Mouse (Mus musculus) embryonic fibroblast, embryonic 13.5 days (primary cell): ENCODE measurements around the gene Scnn1b. TPM values are rescaled to one million over a fixed set of nuclear protein-coding genes. Genes with fewer than 3 reads are reported as not detected.

Experiments
- H3K27ac ChIP-seq: 2 replicates; pipeline ENCODE4 v1.5.1; 2012; ENCODE audit warnings: low read length, control low read depth, inconsistent platforms; ENCODE audit not compliant: insufficient read depth
- H3K4me1 ChIP-seq: 2 replicates; pipeline ENCODE4 v1.6.1; 2011; ENCODE audit warnings: low read length; ENCODE audit not compliant: control insufficient read depth, insufficient read depth
- H3K4me3 ChIP-seq: 2 replicates; pipeline ENCODE4 v1.5.1; 2011; ENCODE audit warnings: mild to moderate bottlenecking, control low read depth, low read length; ENCODE audit not compliant: insufficient read depth
- CTCF ChIP-seq: IDR thresholded peaks from 2 replicates; pipeline ENCODE4 v1.5.1; 2011; ENCODE audit warnings: mild to moderate bottlenecking, control low read depth, low read length, moderate library complexity, borderline replicate concordance; ENCODE audit not compliant: insufficient read depth
- POLR2A ChIP-seq: IDR thresholded peaks from 2 replicates; pipeline ENCODE4 v1.6.1; 2011; ENCODE audit warnings: low read depth, mild to moderate bottlenecking, control low read depth, low read length, moderate library complexity
- polyA plus RNA-seq: library from polyadenylated mRNA; stranded (reverse); fragments of >200 nt; gene quantifications from 2 replicates; pipeline ENCODE4 v1.2.4, GENCODE M21; 2011; ENCODE audit warnings: low read depth; ENCODE audit not compliant: missing spikeins, insufficient read length

Scnn1b gene
- polyA plus RNA-seq, 1 experiment, result not detected

DNA sequence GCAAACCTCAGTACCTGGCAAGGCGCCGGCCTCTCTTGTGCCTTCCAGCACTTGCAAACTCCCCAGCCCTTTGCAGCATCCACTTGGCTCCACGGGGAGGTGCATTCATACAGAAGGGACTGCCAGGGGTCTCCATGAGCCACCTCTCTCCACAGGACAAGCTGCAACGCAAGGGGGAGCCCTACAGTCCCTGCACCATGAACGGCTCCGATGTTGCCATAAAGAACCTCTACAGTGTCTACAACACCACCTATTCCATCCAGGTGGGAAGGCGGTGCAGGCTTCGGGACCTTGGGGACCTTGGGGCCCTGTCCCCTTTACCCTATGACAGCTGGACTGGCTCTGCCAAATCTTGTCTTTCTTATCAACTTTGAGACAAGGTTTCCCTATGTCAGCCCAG lies 47.4 kb downstream of the Scnn1b start:
- Histone ChIP-seq H3K4me1 (no peaks in the 10 kb centered on the region), H3K4me3 (no peak overlapping the region), H3K27ac (no peak overlapping the region)
- no peak for TF ChIP-seq CTCF
- TF ChIP-seq POLR2A, result no peak

DNA sequence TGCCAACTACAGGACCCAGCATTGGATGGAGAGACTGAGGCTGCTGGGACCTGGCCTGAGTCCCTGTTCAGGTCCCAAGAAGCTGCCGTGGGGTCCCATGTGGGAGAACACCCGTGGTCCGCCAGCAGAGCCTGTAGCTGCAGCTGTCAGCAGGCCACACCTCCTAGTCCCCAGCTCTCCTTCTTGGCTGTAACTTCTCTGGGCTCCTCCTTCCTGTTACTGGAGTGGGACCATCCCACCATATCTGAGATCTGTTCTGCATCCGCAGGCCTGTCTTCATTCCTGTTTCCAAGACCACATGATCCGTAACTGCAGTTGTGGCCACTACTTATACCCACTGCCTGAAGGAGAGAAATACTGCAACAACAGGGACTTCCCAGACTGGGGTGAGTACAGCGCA lies 49.1 kb downstream of the Scnn1b start:
- Histone ChIP-seq H3K4me3 (no peak overlapping the region), H3K27ac (no peak overlapping the region), H3K4me1 (no peaks in the 10 kb centered on the region)
- no peak for TF ChIP-seq POLR2A
- TF ChIP-seq CTCF, result no peak

DNA sequence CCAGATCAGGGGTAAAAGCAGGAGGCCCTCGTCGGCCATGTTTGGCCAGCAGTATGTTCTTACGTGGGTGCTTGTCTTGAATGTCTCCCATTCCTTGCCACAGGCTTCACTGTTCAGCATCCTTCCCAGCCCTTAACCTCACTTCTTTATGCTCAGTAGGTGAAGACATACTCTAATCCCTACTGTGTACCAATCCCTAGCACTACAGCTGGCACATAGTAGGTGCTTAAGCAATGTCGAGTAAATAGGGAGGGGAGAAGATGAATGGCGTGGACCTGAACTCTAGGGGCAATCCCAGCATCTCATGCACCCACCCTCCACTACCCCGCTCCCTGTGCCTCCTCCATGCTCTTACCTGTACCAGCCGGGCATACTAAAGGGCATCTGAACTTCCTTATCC lies 59.5 kb downstream of the Scnn1b start:
- TF ChIP-seq POLR2A, result no peak
- TF ChIP-seq CTCF, result no peak

DNA sequence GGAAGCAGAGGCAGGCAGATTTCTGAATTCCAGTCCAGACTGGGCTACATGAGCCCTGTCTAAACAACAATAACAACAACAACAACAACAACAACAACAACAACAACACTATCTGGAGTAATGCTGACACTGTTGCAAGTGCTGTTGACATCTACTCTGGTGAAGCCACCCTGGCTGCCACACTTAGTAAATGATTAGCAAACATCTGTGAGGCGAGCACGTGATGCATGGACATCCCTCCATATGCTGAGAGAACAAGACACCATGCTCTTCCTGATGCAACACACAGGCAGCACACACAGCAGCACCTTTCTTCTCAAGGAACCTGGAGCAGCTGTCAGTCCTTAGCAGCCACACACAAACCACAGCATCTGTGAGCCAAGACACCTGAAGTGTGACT lies 63.0 kb downstream of the Scnn1b start:
- H3K4me1 ChIP-seq, result no peaks in the 10 kb centered on the region
- H3K4me3 ChIP-seq, result no peak overlapping the region
- TF ChIP-seq POLR2A (no peak), CTCF (no peak)
- H3K27ac ChIP-seq, result no peak overlapping the region

More for the DNA sequence above, 59.5 kb downstream of the Scnn1b start:
- no peaks in the 10 kb centered on the region for H3K4me1 ChIP-seq
- H3K4me3 ChIP-seq, result no peak overlapping the region
- no peak overlapping the region for H3K27ac ChIP-seq

DNA sequence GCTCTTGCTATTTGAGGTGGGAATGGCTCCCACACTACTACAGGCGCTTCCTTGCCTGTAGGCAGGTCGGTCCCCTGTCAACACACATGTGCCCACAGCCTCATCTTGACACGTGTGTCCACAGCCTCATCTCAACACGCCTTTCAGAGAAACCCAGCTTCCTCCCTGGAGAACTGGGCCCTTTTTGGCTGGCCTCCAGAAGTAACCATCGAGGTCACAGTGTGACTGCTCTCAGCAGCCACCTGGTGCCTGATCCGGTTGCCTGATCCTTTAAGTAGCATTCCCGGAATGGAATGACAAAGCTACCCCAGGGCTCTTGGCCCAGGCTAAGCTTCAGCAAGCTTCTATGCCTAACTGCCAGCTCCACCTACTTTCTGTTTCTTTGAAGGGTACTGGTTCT lies 66.4 kb downstream of the Scnn1b start:
- H3K27ac ChIP-seq, result no peak overlapping the region
- H3K4me3 ChIP-seq, result no peak overlapping the region
- H3K4me1 ChIP-seq, result no peaks in the 10 kb centered on the region
- TF ChIP-seq POLR2A (no peak), CTCF (no peak)

DNA sequence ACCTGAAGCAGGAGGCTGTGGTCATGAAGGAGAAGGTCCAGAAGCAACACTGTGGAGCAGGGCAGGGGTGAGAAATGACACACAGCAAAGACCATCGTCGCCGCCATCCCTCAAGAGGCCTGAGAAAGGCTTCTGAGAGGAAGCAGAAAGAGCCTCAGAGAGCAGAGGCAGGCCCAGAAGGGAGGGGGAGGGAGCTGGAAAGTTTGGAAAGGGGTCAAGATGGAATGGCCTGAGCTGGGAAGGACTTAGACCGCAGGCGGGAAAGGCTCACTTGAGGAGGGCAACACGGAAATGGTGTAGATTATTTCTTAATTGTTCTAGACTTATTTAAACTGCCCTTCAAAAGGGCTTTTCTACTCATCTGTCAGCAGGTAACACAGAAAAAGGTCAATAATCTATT lies 68.8 kb downstream of the Scnn1b start:
- TF ChIP-seq POLR2A, result no peak
- no peak for TF ChIP-seq CTCF
- Histone ChIP-seq H3K4me3 (no peak overlapping the region), H3K27ac (no peak overlapping the region), H3K4me1 (no peaks in the 10 kb centered on the region)

DNA sequence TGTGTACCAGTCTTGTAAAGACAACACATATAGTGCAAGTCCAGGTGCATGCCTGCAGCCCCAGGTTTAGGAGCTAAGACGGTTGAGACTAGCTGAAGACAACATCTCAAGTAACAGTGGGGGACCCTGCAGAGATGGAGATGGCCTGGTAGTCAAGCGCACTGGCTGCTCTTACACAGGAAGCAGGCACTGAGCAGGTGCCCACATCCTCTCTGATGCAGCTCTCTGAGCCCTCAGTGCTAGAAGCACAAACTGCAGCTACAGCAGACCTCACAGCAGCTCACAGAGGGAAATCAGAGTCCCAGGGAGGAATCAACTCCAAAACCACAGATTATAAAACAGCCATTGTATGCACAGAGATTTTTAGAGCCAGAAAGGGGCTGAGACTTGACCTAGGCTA lies 69.5 kb downstream of the Scnn1b start:
- H3K4me1 ChIP-seq, result no peaks in the 10 kb centered on the region
- H3K4me3 ChIP-seq, result no peak overlapping the region
- H3K27ac ChIP-seq, result no peak overlapping the region
- no peak for TF ChIP-seq POLR2A
- no peak for TF ChIP-seq CTCF

DNA sequence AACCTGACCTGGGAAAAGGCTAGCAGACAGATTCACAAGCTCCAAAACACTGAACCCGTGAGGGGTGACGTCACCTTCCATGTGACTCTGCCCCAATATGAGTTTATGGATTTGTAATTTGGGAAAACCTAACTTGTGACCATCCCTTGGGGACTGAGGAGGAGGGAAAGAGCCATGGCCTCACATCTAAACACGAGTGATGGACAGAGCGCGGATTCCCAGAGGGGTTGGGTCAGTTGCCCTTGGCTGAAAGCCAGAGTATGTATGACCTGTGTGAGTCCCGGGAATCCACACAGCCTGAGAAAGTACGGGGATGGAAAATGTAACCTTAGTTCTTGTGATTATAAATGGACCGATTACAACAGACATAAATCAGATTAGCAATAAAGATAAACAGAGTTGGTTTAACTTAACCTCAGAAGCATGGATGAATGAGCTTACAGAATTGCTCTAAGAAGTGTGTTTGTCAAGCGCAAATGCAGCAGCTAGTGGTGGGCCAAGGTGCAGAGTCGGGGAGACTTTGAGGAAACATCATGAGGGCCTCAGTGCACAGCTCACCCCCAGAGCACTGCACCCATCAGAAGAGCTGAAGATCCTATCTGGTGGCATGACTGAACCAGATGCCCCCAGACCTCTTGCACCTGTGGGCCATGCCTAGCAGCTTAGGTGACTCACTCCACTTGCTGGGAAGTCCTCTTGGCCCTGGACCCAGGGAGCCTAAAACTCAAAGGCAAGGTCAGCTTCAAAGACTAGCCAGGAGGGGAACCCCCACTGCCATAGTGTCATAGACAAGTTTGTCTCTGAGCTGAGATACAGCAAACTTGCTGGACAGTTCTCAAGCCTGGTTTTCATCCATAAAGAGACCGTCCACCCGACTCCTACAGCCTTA lies 71.3 kb downstream of the Scnn1b start:
- TF ChIP-seq CTCF (no peak), POLR2A (no peak)
- Histone ChIP-seq H3K4me1 (no peaks in the 10 kb centered on the region), H3K4me3 (no peak overlapping the region), H3K27ac (no peak overlapping the region)

DNA sequence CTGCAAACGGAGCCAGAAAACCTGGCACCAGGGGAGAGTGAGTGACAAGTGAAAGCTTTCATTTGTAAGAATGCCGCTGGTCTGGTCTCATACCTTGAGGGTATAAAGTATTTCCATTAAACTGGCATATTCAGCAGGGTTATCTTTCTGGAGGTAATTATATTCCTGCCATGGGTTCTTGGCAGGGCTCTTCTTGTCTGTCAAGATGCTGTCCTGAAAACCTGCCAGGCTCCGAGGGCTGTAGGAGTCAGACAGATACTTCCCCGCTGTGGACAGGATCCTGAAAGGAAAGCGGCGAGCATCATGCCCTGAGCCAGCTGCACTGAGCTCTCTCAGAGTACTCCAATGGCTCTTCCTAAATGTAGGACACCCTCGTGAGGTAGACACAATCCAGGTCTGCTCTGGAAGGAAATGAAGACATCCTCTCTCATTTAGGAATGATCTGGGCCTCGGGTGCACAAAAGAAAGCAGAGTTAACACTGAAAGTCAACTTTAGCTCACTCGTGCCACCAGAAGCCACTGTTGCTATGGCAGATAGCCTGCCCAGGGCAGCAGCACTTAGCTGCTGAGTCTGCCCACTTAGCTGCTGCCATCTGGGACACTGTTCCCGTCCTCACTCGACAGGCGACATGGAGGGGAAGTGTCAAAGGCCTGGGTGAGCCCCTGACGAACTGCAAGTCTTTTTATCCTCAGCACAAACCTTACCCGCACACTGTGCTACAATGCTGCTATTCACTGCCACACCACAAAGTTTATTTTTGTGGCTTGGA lies 72.2 kb downstream of the Scnn1b start:
- Histone ChIP-seq H3K4me1 (no peaks in the 10 kb centered on the region), H3K27ac (no peak overlapping the region), H3K4me3 (no peak overlapping the region)
- TF ChIP-seq CTCF, result no peak
- no peak for TF ChIP-seq POLR2A

DNA sequence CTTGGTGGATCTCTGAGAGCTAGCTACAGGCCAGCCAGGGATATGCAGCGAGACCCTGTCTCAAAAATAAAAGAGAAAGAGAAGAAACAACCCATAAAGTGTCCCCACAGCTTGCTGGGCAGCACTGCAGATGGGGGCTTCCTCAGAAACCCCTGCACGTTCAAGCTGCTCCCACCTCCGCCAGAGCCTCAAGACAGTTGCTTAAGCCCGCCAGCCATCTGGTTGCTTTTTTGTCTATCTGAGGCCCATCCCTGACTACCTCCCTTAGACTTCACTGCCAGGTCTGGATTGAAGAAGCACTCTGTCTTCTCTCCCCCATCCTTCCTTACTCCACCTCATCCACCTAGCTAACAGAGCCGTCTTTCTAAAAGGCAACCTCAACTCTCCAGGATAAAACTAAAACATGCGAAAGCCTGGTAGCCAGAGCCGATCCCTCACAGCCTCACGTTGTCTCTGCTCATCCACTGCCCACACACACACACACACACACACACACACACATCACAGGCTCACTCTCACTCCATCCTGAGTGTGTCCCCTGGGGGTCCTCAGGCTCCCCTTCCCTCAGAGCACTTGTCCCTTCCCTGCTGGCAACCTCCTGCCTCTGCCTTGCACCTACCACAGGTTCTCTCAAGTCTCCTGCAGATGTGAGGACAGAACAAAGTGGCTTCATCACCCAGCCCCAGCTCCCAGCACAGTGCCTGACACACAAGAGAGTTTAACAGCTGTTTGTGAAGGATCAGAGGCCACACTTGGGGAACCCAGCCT lies 73.5 kb downstream of the Scnn1b start:
- TF ChIP-seq CTCF (no peak), POLR2A (no peak)
- Histone ChIP-seq H3K4me3 (no peak overlapping the region), H3K27ac (no peak overlapping the region), H3K4me1 (no peaks in the 10 kb centered on the region)
